Mouse (Mus musculus) cerebellum, postnatal 25 days (tissue): ENCODE measurements at regions not wholly inside any gene's neighbourhood (a gene's known extent, or its start where the extent isn't known, plus 50 kb on each side); places are given as distances from the start of the nearest gene placed in this dataset.

Source experiments
- DNase-seq, 2 experiments: peaks; one replicate each; pipeline ENCODE4 v3.0.0; 2021; ENCODE audit warnings: mixed read lengths in 2 of 2

DNA sequence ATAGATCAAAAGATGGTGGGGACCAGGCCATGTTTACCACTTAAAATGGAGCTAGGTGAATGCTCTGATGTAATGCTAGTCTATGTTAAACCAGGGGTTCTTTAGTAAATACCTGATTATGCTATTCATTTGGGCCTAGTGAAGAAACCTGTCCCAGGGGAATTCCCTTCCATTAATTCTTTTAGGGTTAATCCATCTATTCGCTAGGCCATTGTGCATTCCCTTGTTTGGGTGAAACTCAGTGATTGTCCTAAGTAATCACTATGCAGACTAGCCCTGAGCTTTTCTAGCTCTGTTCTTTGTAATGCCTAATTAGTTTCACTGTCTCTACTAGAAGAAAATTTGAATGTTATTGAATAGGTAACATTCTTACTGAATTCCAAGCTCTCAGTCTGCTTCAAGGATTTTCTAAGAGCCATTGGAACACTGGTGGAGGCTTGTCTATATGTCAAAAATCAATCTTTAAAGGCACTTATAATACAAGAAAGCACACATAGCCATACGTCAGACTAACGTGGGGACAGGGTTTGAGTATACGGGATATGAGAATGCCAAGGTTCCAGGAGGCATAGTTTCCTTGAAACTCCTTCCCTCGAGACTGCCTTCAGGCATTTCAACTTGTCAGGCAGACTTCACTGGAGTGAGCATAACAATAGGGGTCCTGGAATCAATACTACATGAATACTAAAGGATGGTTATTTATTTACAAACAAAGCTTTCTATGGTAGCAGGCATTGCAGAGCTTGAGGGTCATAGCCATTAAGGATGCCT is 266.9 kb upstream of the 4930578C19Rik start:
- no peak for DNase-seq

- no peak for DNase-seq
Measured at GRCm38 (mm10) chrX:18687216-18687615, 226.0 kb upstream of the 4930578C19Rik start.

GRCm38 (mm10) chrX:18667251-18667650 is 206.1 kb upstream of the 4930578C19Rik start:
- DNase-seq: peak; percentile 14 to 20

DNA sequence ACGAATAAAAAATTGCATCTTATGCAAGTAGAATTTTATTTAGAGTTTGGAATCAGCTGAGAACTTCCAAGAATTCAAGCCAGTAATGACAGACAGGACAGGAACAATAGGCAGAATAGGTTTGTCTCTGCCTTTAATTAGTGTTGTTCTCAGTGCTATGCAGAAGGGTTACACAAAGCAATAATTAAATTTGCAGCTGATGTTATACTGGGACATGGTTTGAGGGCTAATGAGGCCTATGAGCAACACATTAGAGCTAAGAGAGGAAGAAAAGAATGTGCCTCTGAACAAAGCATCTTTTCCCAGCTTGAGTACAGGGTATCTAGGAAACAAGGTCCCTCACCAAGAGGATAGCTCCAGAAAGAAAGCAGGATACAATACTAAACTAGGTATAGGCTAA is 201.9 kb upstream of the 4930578C19Rik start:
- DNase-seq: no peak

DNA sequence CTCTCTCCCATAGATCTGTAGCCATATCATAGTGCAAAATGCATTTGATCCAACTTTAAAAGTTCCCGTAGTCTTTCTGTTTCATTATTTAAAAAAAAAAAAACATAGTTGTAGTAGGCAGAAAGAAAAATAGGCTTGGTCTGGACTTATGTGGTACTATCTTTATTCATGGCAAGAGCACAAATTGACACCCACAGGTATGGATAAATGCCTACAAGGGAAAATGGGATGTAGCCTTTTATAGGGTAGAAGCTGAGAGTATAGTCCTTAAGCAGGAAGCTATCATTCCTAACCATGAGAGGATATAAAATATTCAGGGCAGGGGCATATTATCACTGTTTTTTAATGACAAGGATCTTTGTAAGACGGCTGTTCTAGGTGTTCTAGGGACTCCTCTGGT is 157.4 kb upstream of the 4930578C19Rik start:
- DNase-seq: no peak
